Mouse (Mus musculus): ENCODE results near the gene Rasgrp3. TPM values are rescaled to one million over a fixed set of nuclear protein-coding genes. Genes with fewer than 3 reads are reported as not detected.

Gene Rasgrp3
- polyA plus RNA-seq, 1 experiment from 2014 or later = 15.9 TPM

- no peak for TF ChIP-seq CTCF (IDR thresholded peaks at IDR 0.05; ENCODE audit: low read depth)
- Histone ChIP-seq H3K4me3 (replicated peaks; ENCODE audit: low read depth, low read length) (no peak overlapping the region), H3K36me3 (ENCODE audit: insufficient read depth, low read length) (no peaks in the 10 kb centered on the region), H3K27ac (no peak overlapping the region), H3K9ac (ENCODE audit: low read depth, low read length) (no peak overlapping the region), H3K4me1 (replicated peaks; ENCODE audit: insufficient read depth, low read length) (peaks cover 15% of the 10 kb centered on the region), H3K4me2 (ENCODE audit: low read length) (no peak overlapping the region), H3K27me3 (ENCODE audit: insufficient read depth, low read length) (no peaks in the 10 kb centered on the region), H3K9me3 (replicated peaks; ENCODE audit: low read length) (no peaks in the 10 kb centered on the region)
- ATAC-seq (replicated peaks; ENCODE audit: low FRiP score, low read depth) (no peak), DNase-seq (ENCODE audit: low spot score) (no peak)
- 95% methylated on average over 10 of the region's 10 CpGs for WGBS
Observed at GRCm38 (mm10) chr17:75468479-75469114, 32.9 kb downstream of the Rasgrp3 start.

- Histone ChIP-seq H3K27me3 (ENCODE audit: insufficient read depth, low read length) (no peaks in the 10 kb centered on the region), H3K9me3 (replicated peaks; ENCODE audit: low read length) (no peaks in the 10 kb centered on the region), H3K27ac (no peak overlapping the region), H3K9ac (ENCODE audit: low read depth, low read length) (no peak overlapping the region), H3K4me1 (replicated peaks; ENCODE audit: insufficient read depth, low read length) (peaks cover 8% of the 10 kb centered on the region; the same call in 1 of the 2 replicates), H3K36me3 (ENCODE audit: insufficient read depth, low read length) (no peaks in the 10 kb centered on the region), H3K4me2 (ENCODE audit: low read length) (no peak overlapping the region), H3K4me3 (replicated peaks; ENCODE audit: low read depth, low read length) (no peak overlapping the region)
- no peak for ATAC-seq (replicated peaks; ENCODE audit: low FRiP score, low read depth)
- DNase-seq (ENCODE audit: low spot score) = no peak
- no peak for TF ChIP-seq CTCF (IDR thresholded peaks at IDR 0.05; ENCODE audit: low read depth)
- 64% methylated on average over 6 of the region's 6 CpGs for WGBS
Observed at GRCm38 (mm10) chr17:75470325-75470724, 34.6 kb downstream of the Rasgrp3 start.

- Histone ChIP-seq H3K36me3 (ENCODE audit: insufficient read depth, low read length) (no peaks in the 10 kb centered on the region), H3K27ac (no peak overlapping the region), H3K4me1 (replicated peaks; ENCODE audit: insufficient read depth, low read length) (0 out of 2 replicates have a peak, but pooled peaks cover 2% of the 10 kb centered on the region), H3K27me3 (ENCODE audit: insufficient read depth, low read length) (no peaks in the 10 kb centered on the region), H3K4me3 (replicated peaks; ENCODE audit: low read depth, low read length) (no peak overlapping the region), H3K4me2 (ENCODE audit: low read length) (no peak overlapping the region), H3K9me3 (replicated peaks; ENCODE audit: low read length) (no peaks in the 10 kb centered on the region), H3K9ac (ENCODE audit: low read depth, low read length) (no peak overlapping the region)
- ATAC-seq (replicated peaks; ENCODE audit: low FRiP score, low read depth) (no peak), DNase-seq (ENCODE audit: low spot score) (no peak)
- no peak for TF ChIP-seq CTCF (IDR thresholded peaks at IDR 0.05; ENCODE audit: low read depth)
- WGBS = 95% methylated on average over 7 of the region's 7 CpGs
Observed at GRCm38 (mm10) chr17:75470885-75471610, 35.4 kb downstream of the Rasgrp3 start.

- 72% methylated on average over 6 of the region's 6 CpGs for WGBS
- ATAC-seq (replicated peaks; ENCODE audit: low FRiP score, low read depth) = no peak
- H3K36me3 ChIP-seq (ENCODE audit: insufficient read depth, low read length) = no peaks in the 10 kb centered on the region
- DNase-seq (ENCODE audit: low spot score) = no peak
- H3K9me3 ChIP-seq (replicated peaks; ENCODE audit: low read length) = no peaks in the 10 kb centered on the region
- H3K4me3 ChIP-seq (replicated peaks; ENCODE audit: low read depth, low read length) = no peak overlapping the region
- no peaks in the 10 kb centered on the region for H3K27me3 ChIP-seq (ENCODE audit: insufficient read depth, low read length)
- TF ChIP-seq CTCF (IDR thresholded peaks at IDR 0.05; ENCODE audit: low read depth) = no peak
- H3K4me2 ChIP-seq (ENCODE audit: low read length) = no peak overlapping the region
- no peak overlapping the region for H3K9ac ChIP-seq (ENCODE audit: low read depth, low read length)
- no peaks in the 10 kb centered on the region for H3K4me1 ChIP-seq (replicated peaks; ENCODE audit: insufficient read depth, low read length)
- no peak overlapping the region for H3K27ac ChIP-seq
Observed at GRCm38 (mm10) chr17:75471644-75472253, 36.1 kb downstream of the Rasgrp3 start.

GRCm38 (mm10) chr17:75472379-75472778 lies 36.7 kb downstream of the Rasgrp3 start:
- H3K9ac ChIP-seq (ENCODE audit: low read depth, low read length) = no peak overlapping the region
- WGBS = 67% methylated on average over 2 of the region's 2 CpGs
- no peak for TF ChIP-seq CTCF (IDR thresholded peaks at IDR 0.05; ENCODE audit: low read depth)
- H3K9me3 ChIP-seq (replicated peaks; ENCODE audit: low read length) = no peaks in the 10 kb centered on the region
- no peak for ATAC-seq (replicated peaks; ENCODE audit: low FRiP score, low read depth)
- H3K36me3 ChIP-seq (ENCODE audit: insufficient read depth, low read length) = no peaks in the 10 kb centered on the region
- H3K4me2 ChIP-seq (ENCODE audit: low read length) = no peak overlapping the region
- DNase-seq (ENCODE audit: low spot score) = no peak
- no peak overlapping the region for H3K27ac ChIP-seq
- H3K4me3 ChIP-seq (replicated peaks; ENCODE audit: low read depth, low read length) = no peak overlapping the region
- H3K27me3 ChIP-seq (ENCODE audit: insufficient read depth, low read length) = no peaks in the 10 kb centered on the region
- no peaks in the 10 kb centered on the region for H3K4me1 ChIP-seq (replicated peaks; ENCODE audit: insufficient read depth, low read length)

GRCm38 (mm10) chr17:75475985-75476384 lies 40.3 kb downstream of the Rasgrp3 start:
- no peaks in the 10 kb centered on the region for H3K27me3 ChIP-seq (ENCODE audit: insufficient read depth, low read length)
- DNase-seq (ENCODE audit: low spot score) (no peak), ATAC-seq (replicated peaks; ENCODE audit: low FRiP score, low read depth) (no peak)
- H3K9ac ChIP-seq (ENCODE audit: low read depth, low read length) = no peak overlapping the region
- 85% methylated on average over 1 of the region's 1 CpGs for WGBS
- no peak overlapping the region for H3K27ac ChIP-seq
- H3K36me3 ChIP-seq (ENCODE audit: insufficient read depth, low read length) = no peaks in the 10 kb centered on the region
- no peak for TF ChIP-seq CTCF (IDR thresholded peaks at IDR 0.05; ENCODE audit: low read depth)
- no peaks in the 10 kb centered on the region for H3K4me1 ChIP-seq (replicated peaks; ENCODE audit: insufficient read depth, low read length)
- H3K4me2 ChIP-seq (ENCODE audit: low read length) = no peak overlapping the region
- H3K9me3 ChIP-seq (replicated peaks; ENCODE audit: low read length) = no peaks in the 10 kb centered on the region
- H3K4me3 ChIP-seq (replicated peaks; ENCODE audit: low read depth, low read length) = no peak overlapping the region

All from kidney, postnatal 0 days (tissue).